Mouse (Mus musculus) small intestine, adult 2 months (tissue): ENCODE measurements at regions not wholly inside any gene's neighbourhood (a gene's known extent, or its start where the extent isn't known, plus 50 kb on each side); places are given as distances from the start of the nearest gene placed in this dataset.
A peak's percentile ranks its signal among the peaks of the same experiment; 100 is the strongest.

Experiments used
- H3K27ac ChIP-seq: fragments of 200-500 bp; 2 replicates; pipeline ENCODE4 v1.5.1; 2012; ENCODE audit warnings: low read depth, low read length, control low read depth, inconsistent platforms; ENCODE audit not compliant: insufficient read depth
- H3K27me3 ChIP-seq: fragments of 200-500 bp; 2 replicates; pipeline ENCODE4 v1.6.1; 2012; ENCODE audit warnings: mild to moderate bottlenecking, moderate library complexity, low read length, inconsistent platforms; ENCODE audit not compliant: control insufficient read depth, insufficient read depth
- H3K36me3 ChIP-seq: fragments of 200-500 bp; 2 replicates; pipeline ENCODE4 v1.6.1; 2012; ENCODE audit warnings: mild to moderate bottlenecking, low read length, control low read depth, inconsistent platforms; ENCODE audit not compliant: control insufficient read depth, insufficient read depth
- H3K4me1 ChIP-seq: fragments of 200-500 bp; 2 replicates; pipeline ENCODE4 v1.6.1; 2012; ENCODE audit warnings: low read length, inconsistent platforms, mixed read lengths; ENCODE audit not compliant: control insufficient read depth, insufficient read depth, insufficient read length
- H3K4me3 ChIP-seq: fragments of 200-500 bp; 2 replicates; pipeline ENCODE4 v1.5.1; 2012; ENCODE audit warnings: low read depth, mild to moderate bottlenecking, control low read depth, inconsistent platforms, low read length, moderate library complexity
- CTCF ChIP-seq: fragments of 200-500 bp; IDR thresholded peaks from 2 replicates; pipeline ENCODE4 v1.5.1; 2012; ENCODE audit warnings: low read depth, mild to moderate bottlenecking, control low read depth, inconsistent platforms, low read length, moderate library complexity, mixed read lengths; ENCODE audit not compliant: insufficient replicate concordance, insufficient read length; ENCODE audit errors: extremely low read depth
- POLR2A ChIP-seq: fragments of 200-500 bp; IDR thresholded peaks from 2 replicates; pipeline ENCODE4 v1.6.1; 2012; ENCODE audit warnings: low read depth, mild to moderate bottlenecking, control low read depth, inconsistent platforms, low read length, moderate library complexity
- WGBS: fragments of 180-500 bp; shearing (Covaris S2); methylation state at CpG from one replicate; pipeline ENCODE4 v1.1.7; 2018; 5-methylcytosine and 5-hydroxymethylcytosine counted together

GRCm38 (mm10) chr10:21494536-21494935 is 98.4 kb upstream of the 1700020N01Rik start:
- Histone ChIP-seq H3K4me1 (peaks cover 18% of the 10 kb centered on the region; the same call in 1 of the 2 replicates), H3K27me3 (no peaks in the 10 kb centered on the region), H3K27ac (no peak overlapping the region), H3K4me3 (no peak overlapping the region), H3K36me3 (no peaks in the 10 kb centered on the region)
- TF ChIP-seq CTCF, result no peak
- no peak for TF ChIP-seq POLR2A
- 83% methylated on average over 1 of the region's 1 CpGs for WGBS

- TF ChIP-seq CTCF (no peak), POLR2A (no peak)
- H3K4me3 ChIP-seq, result no peak overlapping the region
- H3K36me3 ChIP-seq, result no peaks in the 10 kb centered on the region
- H3K27ac ChIP-seq, result no peak overlapping the region
- WGBS, result 85% methylated on average over 3 of the region's 3 CpGs
- no peaks in the 10 kb centered on the region for H3K27me3 ChIP-seq
- H3K4me1 ChIP-seq, result peaks cover 6% of the 10 kb centered on the region; the same call in 1 of the 2 replicates
These were observed 95.8 kb upstream of the 1700020N01Rik start for GRCm38 (mm10) chr10:21497110-21497509.

- peak overlapping the region; percentile 3; the same call in 1 of the 2 replicates for H3K27ac ChIP-seq
- 47% methylated on average over 4 of the region's 4 CpGs for WGBS
- no peaks in the 10 kb centered on the region for H3K36me3 ChIP-seq
These were observed 94.8 kb upstream of the 1700020N01Rik start for GRCm38 (mm10) chr10:21498143-21498542.

GRCm38 (mm10) chr10:21501658-21502057 is 91.3 kb upstream of the 1700020N01Rik start:
- H3K27ac ChIP-seq, result no peak overlapping the region
- no peaks in the 10 kb centered on the region for H3K27me3 ChIP-seq
- H3K4me1 ChIP-seq, result peaks cover 3% of the 10 kb centered on the region; the same call in 1 of the 2 replicates
- WGBS, result 85% methylated on average over 4 of the region's 4 CpGs
- TF ChIP-seq CTCF (no peak), POLR2A (no peak)
- no peaks in the 10 kb centered on the region for H3K36me3 ChIP-seq
- no peak overlapping the region for H3K4me3 ChIP-seq

More at GRCm38 (mm10) chr10:21498143-21498542, 94.8 kb upstream of the 1700020N01Rik start:
- Histone ChIP-seq H3K4me3 (no peak overlapping the region), H3K27me3 (no peaks in the 10 kb centered on the region), H3K4me1 (peaks cover 5% of the 10 kb centered on the region; the same call in 1 of the 2 replicates)
- TF ChIP-seq CTCF, result no peak
- no peak for TF ChIP-seq POLR2A

GRCm38 (mm10) chr10:21504431-21504830 is 88.5 kb upstream of the 1700020N01Rik start:
- Histone ChIP-seq H3K4me1 (peaks cover 3% of the 10 kb centered on the region; the same call in 1 of the 2 replicates), H3K27me3 (no peaks in the 10 kb centered on the region), H3K36me3 (no peaks in the 10 kb centered on the region), H3K27ac (no peak overlapping the region), H3K4me3 (no peak overlapping the region)
- 72% methylated on average over 3 of the region's 3 CpGs for WGBS
- TF ChIP-seq CTCF (no peak), POLR2A (no peak)

DNA sequence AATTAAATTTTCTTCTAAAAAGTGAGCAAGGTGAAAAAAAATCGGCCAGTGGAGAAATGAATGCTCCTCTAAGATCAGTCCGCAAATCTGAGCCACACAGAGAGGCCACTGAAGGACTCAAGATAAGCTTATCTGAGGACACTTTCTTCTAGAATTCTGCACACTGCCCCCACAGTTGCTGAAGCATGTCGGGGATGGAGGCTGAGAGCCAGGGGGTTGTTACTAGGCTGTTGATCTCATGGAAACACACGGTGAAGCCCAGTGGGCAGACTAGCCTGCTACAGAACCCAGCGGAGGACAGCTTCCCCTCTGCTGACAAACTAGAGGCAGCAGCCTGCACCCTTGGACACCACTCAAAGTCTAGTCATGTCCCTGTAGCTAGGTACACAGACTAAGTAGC is 81.6 kb upstream of the 1700020N01Rik start:
- TF ChIP-seq CTCF (no peak), POLR2A (no peak)
- Histone ChIP-seq H3K36me3 (no peaks in the 10 kb centered on the region), H3K4me1 (peaks cover 2% of the 10 kb centered on the region; the same call in 1 of the 2 replicates), H3K4me3 (no peak overlapping the region), H3K27me3 (no peaks in the 10 kb centered on the region), H3K27ac (no peak overlapping the region)
- 48% methylated on average over 5 of the region's 5 CpGs for WGBS

DNA sequence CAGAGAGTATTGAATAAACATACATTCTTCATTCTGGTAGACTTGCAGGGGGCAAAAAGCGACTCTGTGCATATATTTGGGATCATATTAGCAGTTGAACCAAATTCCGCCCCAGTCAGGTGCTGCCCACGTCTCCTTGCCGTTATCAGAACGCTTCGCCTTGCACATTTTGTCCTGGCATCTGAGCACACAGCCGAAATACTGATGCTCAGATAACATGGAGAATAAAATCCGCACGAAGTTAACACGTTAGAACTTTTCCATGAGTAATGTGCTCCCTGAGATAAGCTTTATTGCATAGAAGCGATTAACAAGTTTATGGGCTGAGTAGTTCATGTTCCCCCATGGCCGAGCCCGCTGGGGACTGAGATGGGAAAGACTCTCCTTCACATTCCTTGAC is 80.5 kb upstream of the 1700020N01Rik start:
- no peak overlapping the region for H3K4me3 ChIP-seq
- 35% methylated on average over 13 of the region's 13 CpGs for WGBS
- TF ChIP-seq CTCF (no peak), POLR2A (no peak)

DNA sequence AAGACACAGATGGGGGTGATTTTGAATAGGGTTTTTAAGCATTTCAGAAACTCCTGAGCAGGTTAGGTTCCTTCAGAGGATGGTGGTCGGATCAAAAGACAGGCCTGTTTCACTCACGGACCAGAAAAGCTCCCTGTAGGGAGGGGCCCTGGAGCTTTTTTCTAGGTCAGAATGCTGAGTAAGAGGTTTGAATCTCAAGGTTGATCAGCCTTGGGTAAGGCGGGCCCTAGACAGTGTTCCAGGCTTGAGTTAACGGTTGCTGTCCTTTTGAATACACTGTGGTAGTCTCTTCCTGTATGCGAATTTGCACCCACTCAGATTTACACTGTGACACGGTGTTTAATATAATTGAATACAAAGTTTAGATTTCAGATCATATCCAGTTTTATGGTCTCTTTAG is 75.2 kb upstream of the 1700020N01Rik start:
- no peaks in the 10 kb centered on the region for H3K36me3 ChIP-seq
- no peaks in the 10 kb centered on the region for H3K27me3 ChIP-seq
- WGBS, result 92% methylated on average over 6 of the region's 6 CpGs
- no peak overlapping the region for H3K27ac ChIP-seq
- H3K4me1 ChIP-seq, result peaks cover 2% of the 10 kb centered on the region; the same call in 1 of the 2 replicates
- H3K4me3 ChIP-seq, result no peak overlapping the region
- TF ChIP-seq CTCF (no peak), POLR2A (no peak)

More for the DNA sequence above, 80.5 kb upstream of the 1700020N01Rik start:
- peaks cover 2% of the 10 kb centered on the region; the same call in 1 of the 2 replicates for H3K4me1 ChIP-seq
- no peak overlapping the region for H3K27ac ChIP-seq
- no peaks in the 10 kb centered on the region for H3K27me3 ChIP-seq
- no peaks in the 10 kb centered on the region for H3K36me3 ChIP-seq
